In the genomic region with DNA sequence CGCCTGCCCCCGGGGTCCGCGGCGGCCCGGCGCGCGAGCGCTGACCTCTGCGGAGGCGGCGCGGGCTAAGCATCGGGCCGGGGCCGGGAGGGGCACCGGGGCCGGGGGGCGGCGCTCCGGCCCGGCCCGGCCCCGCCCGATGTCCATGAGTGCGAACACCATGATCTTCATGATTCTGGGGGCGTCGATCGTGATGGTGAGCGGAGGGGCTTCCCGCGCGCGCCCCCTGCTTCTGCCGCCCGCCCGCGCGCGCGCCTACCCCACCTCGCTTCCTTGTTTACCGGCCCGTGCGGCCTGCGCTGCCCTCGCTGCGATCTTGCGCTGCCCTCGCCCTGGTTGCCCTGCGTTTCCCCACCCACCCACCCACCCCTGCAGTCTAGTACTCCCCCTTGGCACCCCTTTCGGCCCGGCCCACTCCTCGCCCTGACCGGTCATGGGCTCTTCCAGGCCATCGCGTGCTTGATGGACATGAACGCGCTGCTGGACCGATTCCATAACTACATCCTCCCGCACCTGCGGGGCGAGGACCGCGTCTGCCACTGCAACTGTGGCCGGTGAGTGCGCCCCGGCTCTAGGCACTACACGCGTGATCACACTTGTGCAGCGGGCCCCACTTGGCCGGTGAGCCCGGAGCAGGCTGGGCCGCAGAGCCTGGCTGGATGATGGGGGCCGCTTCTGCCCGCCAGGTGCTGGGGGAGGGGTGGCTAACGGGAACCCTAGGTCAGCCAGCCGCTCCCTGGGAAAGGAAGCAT, we compare ENCODE assay signal across 8 mouse cellular contexts. TPM values are rescaled to one million over a fixed set of nuclear protein-coding genes. Genes with fewer than 3 reads are reported as not detected.
A peak's percentile ranks its signal among the peaks of the same experiment; 100 is the strongest.
DNase-seq lines count a peak whose midpoint lies in the region; ATAC-seq and TF ChIP-seq lines count a peak whose summit lies in the region.

No protein-coding gene starts in this region.

- H3K36me3 ChIP-seq in E14TG2a.4 (ENCODE audit: insufficient read depth, low read length), result peaks cover 49% of the 10 kb centered on the region
- peaks cover 41% of the 10 kb centered on the region for H3K36me3 ChIP-seq in embryonic facial prominence, embryonic 13.5 days
- H3K36me3 ChIP-seq in heart, postnatal 0 days (replicated peaks; ENCODE audit: control insufficient read depth, insufficient read depth, low read length), result peaks cover 23% of the 10 kb centered on the region

- no peak for TF ChIP-seq EP300 in heart, postnatal 0 days (IDR thresholded peaks at IDR 0.05; ENCODE audit: low read depth)

- H3K4me2 ChIP-seq in embryonic facial prominence, embryonic 13.5 days, result peak overlapping the region; percentile 92
- H3K4me2 ChIP-seq in heart, postnatal 0 days (ENCODE audit: low read depth, low read length), result peak overlapping the region; percentile 95

- peaks cover 44% of the 10 kb centered on the region for H3K4me1 ChIP-seq in E14TG2a.4 (replicated peaks; ENCODE audit: low read depth, low read length)
- peaks cover 38% of the 10 kb centered on the region for H3K4me1 ChIP-seq in embryonic facial prominence, embryonic 13.5 days
- H3K4me1 ChIP-seq in heart, postnatal 0 days (ENCODE audit: control insufficient read depth, insufficient read depth), result peaks cover 6% of the 10 kb centered on the region

- ATAC-seq in embryonic facial prominence, embryonic 13.5 days (ENCODE audit: insufficient number of reproducible peaks, insufficient read depth, low FRiP score, low TSS enrichment, low read depth), result peak; percentile 34
- ATAC-seq in heart, postnatal 0 days (ENCODE audit: insufficient read depth, low read depth), result peak; percentile 67
- ATAC-seq in megakaryocyte-erythroid progenitor cell, adult 5-6 weeks (replicated peaks; ENCODE audit: low FRiP score, low TSS enrichment, poor library complexity, severe bottlenecking), result no peak

- H3K9ac ChIP-seq in embryonic facial prominence, embryonic 13.5 days, result peak overlapping the region; percentile 90
- peak overlapping the region; percentile 77 for H3K9ac ChIP-seq in heart, postnatal 0 days (replicated peaks; ENCODE audit: low read depth, low read length)

- H3K9me3 ChIP-seq in E14TG2a.4 (ENCODE audit: low read length), result no peaks in the 10 kb centered on the region
- no peaks in the 10 kb centered on the region for H3K9me3 ChIP-seq in embryonic facial prominence, embryonic 13.5 days
- no peaks in the 10 kb centered on the region for H3K9me3 ChIP-seq in heart, postnatal 0 days (replicated peaks; ENCODE audit: control insufficient read depth, low read length)

- peak overlapping the region; percentile 87 for H3K27ac ChIP-seq in embryonic facial prominence, embryonic 13.5 days
- H3K27ac ChIP-seq in heart, postnatal 0 days (ENCODE audit: low read depth), result peak overlapping the region; percentile 75

- under 1% methylated on average over 56 of the region's 79 CpGs for WGBS in embryonic facial prominence, embryonic 13.5 days
- WGBS in heart, postnatal 0 days, result under 1% methylated on average over 54 of the region's 79 CpGs

- TF ChIP-seq CTCF in E14TG2a.4 (conservative IDR thresholded peaks at IDR 0.05; ENCODE audit: low read length), result no peak
- no peak for TF ChIP-seq CTCF in heart, postnatal 0 days (IDR thresholded peaks at IDR 0.05; ENCODE audit: low read depth)

- peaks cover 8% of the 10 kb centered on the region for H3K27me3 ChIP-seq in E14TG2a.4 (ENCODE audit: insufficient read depth, low read length)
- H3K27me3 ChIP-seq in embryonic facial prominence, embryonic 13.5 days, result no peaks in the 10 kb centered on the region
- H3K27me3 ChIP-seq in heart, postnatal 0 days (ENCODE audit: control insufficient read depth, insufficient read depth, low read length), result no peaks in the 10 kb centered on the region

- DNase-seq in adrenal gland, postnatal 14 days, result peak; percentile 71
- peak; percentile 10 for DNase-seq in heart, postnatal 0 days (ENCODE audit: low spot score)
- DNase-seq in kidney, postnatal 25 days, result peak; percentile 53 to 80
- peak; percentile 12 for DNase-seq in lung, postnatal 25 days (ENCODE audit: low spot score)
- DNase-seq in right cerebral cortex, adult 18-20 months, result peak; percentile 43

- H3K4me3 ChIP-seq in E14TG2a.4 (replicated peaks; ENCODE audit: low read length), result peak overlapping the region; percentile 84
- H3K4me3 ChIP-seq in embryonic facial prominence, embryonic 13.5 days, result peak overlapping the region; percentile 81
- peak overlapping the region; percentile 79 for H3K4me3 ChIP-seq in heart, postnatal 0 days (ENCODE audit: low read depth, low read length)

RNA-seq across cellular contexts. Expression of gene Tmem240, which starts 0.5 kb away (rescaled TPM):
- total RNA-seq in adrenal gland, postnatal 14 days (2021), result 0.79 and 1.2 TPM in 2 replicates
- polyA plus RNA-seq in embryonic facial prominence, embryonic 13.5 days (2015; fragmentation: Nextera tagmentation; extraction: Ambion mirVana), result 1.2 and 1.4 TPM in 2 replicates
- total RNA-seq in heart, postnatal 0 days (2014; rRNA removed; ENCODE audit: low replicate concordance), result 0.57 and 1.7 TPM in 2 replicates
- 0.41 and 0.48 TPM in 2 replicates for polyA plus RNA-seq in heart, postnatal 0 days (2015; fragmentation: Nextera tagmentation; extraction: Ambion mirVana)
- total RNA-seq in megakaryocyte-erythroid progenitor cell, adult 5-6 weeks (2014; fragmentation: Nextera tagmentation), result 0.17 and 0.20 TPM in 2 replicates
- under 0.01 and 0.65 TPM in 2 replicates for total RNA-seq in megakaryocyte-erythroid progenitor cell, adult 5-6 weeks (2017)

RNA-seq across cellular contexts. Expression of gene Atad3a, which starts 25.8 kb away (rescaled TPM):
- 117 and 127 TPM in 2 replicates for total RNA-seq in adrenal gland, postnatal 14 days (2021)
- 93.8 and 94.9 TPM in 2 replicates for polyA plus RNA-seq in embryonic facial prominence, embryonic 13.5 days (2015; fragmentation: Nextera tagmentation; extraction: Ambion mirVana)
- total RNA-seq in heart, postnatal 0 days (2014; rRNA removed; ENCODE audit: low replicate concordance), result 123 and 128 TPM in 2 replicates
- 85.3 and 99.3 TPM in 2 replicates for polyA plus RNA-seq in heart, postnatal 0 days (2015; fragmentation: Nextera tagmentation; extraction: Ambion mirVana)
- total RNA-seq in megakaryocyte-erythroid progenitor cell, adult 5-6 weeks (2014; fragmentation: Nextera tagmentation), result 123 and 206 TPM in 2 replicates
- total RNA-seq in megakaryocyte-erythroid progenitor cell, adult 5-6 weeks (2017), result 95.3 and 123 TPM in 2 replicates

RNA-seq across cellular contexts. Expression of gene Ssu72, which starts 30.5 kb away (rescaled TPM):
- 94.3 and 97.0 TPM in 2 replicates for total RNA-seq in adrenal gland, postnatal 14 days (2021)
- polyA plus RNA-seq in embryonic facial prominence, embryonic 13.5 days (2015; fragmentation: Nextera tagmentation; extraction: Ambion mirVana), result 136 and 142 TPM in 2 replicates
- 83.6 and 95.7 TPM in 2 replicates for total RNA-seq in heart, postnatal 0 days (2014; rRNA removed; ENCODE audit: low replicate concordance)
- 106 TPM in 2 replicates for polyA plus RNA-seq in heart, postnatal 0 days (2015; fragmentation: Nextera tagmentation; extraction: Ambion mirVana)
- total RNA-seq in megakaryocyte-erythroid progenitor cell, adult 5-6 weeks (2014; fragmentation: Nextera tagmentation), result 83.5 and 90.2 TPM in 2 replicates
- 75.3 and 94.1 TPM in 2 replicates for total RNA-seq in megakaryocyte-erythroid progenitor cell, adult 5-6 weeks (2017)

RNA-seq across cellular contexts. Expression of gene Vwa1, which starts 39.4 kb away (rescaled TPM):
- total RNA-seq in adrenal gland, postnatal 14 days (2021), result 5.2 and 5.5 TPM in 2 replicates
- polyA plus RNA-seq in embryonic facial prominence, embryonic 13.5 days (2015; fragmentation: Nextera tagmentation; extraction: Ambion mirVana), result 8.6 and 9.6 TPM in 2 replicates
- total RNA-seq in heart, postnatal 0 days (2014; rRNA removed; ENCODE audit: low replicate concordance), result 15.5 and 20.0 TPM in 2 replicates
- polyA plus RNA-seq in heart, postnatal 0 days (2015; fragmentation: Nextera tagmentation; extraction: Ambion mirVana), result 7.1 and 7.5 TPM in 2 replicates
- not detected in 2 replicates for total RNA-seq in megakaryocyte-erythroid progenitor cell, adult 5-6 weeks (2014; fragmentation: Nextera tagmentation)
- 0.08 and 0.19 TPM in 2 replicates for total RNA-seq in megakaryocyte-erythroid progenitor cell, adult 5-6 weeks (2017)

RNA-seq across cellular contexts. Expression of gene Fndc10, which starts 41.0 kb away (rescaled TPM):
- total RNA-seq in adrenal gland, postnatal 14 days (2021), result 34.8 and 45.9 TPM in 2 replicates
- 6.5 and 8.7 TPM in 2 replicates for polyA plus RNA-seq in embryonic facial prominence, embryonic 13.5 days (2015; fragmentation: Nextera tagmentation; extraction: Ambion mirVana)
- 4.1 and 9.7 TPM in 2 replicates for total RNA-seq in heart, postnatal 0 days (2014; rRNA removed; ENCODE audit: low replicate concordance)
- polyA plus RNA-seq in heart, postnatal 0 days (2015; fragmentation: Nextera tagmentation; extraction: Ambion mirVana), result 1.8 and 2.1 TPM in 2 replicates
- total RNA-seq in megakaryocyte-erythroid progenitor cell, adult 5-6 weeks (2014; fragmentation: Nextera tagmentation), result 1.1 and 2.8 TPM in 2 replicates
- 0.33 and 0.88 TPM in 2 replicates for total RNA-seq in megakaryocyte-erythroid progenitor cell, adult 5-6 weeks (2017)

Comparison
In these comparisons a context has a peak if more than half of its experiments do, and no peak if none do; other contexts are left out.
1. DNase-seq: peak in every context shown above with its lines; median percentile 71 in adrenal gland, postnatal 14 days; 66 in kidney, postnatal 25 days; 43 in right cerebral cortex, adult 18-20 months; 12 in lung, postnatal 25 days; 10 in heart, postnatal 0 days.